Mouse (Mus musculus) layer of hippocampus, postnatal 25 days (tissue): ENCODE measurements around the gene Gm4027. TPM values are rescaled to one million over a fixed set of nuclear protein-coding genes. Genes with fewer than 3 reads are reported as not detected.
"Not testable (repeated sequence)": the region's sequence is repeated elsewhere in the genome, so short reads cannot be mapped to it uniquely, and the experiment has no call there.

ENCODE experiments used
- DNase-seq, 2 experiments: peaks; one replicate each; pipeline ENCODE4 v3.0.0; 2022; ENCODE audit warnings: mixed read lengths in 2 of 2, low spot score in 1 of 2; ENCODE audit errors: extremely low spot score in 1 of 2
- total RNA-seq, 2 experiments: library from RNA; stranded (reverse); gene quantifications; 2 replicates each; pipeline ENCODE4 v1.2.3; 2021

The Gm4027 gene
- total RNA-seq = not detected

GRCm38 (mm10) chr12:87618569-87618968 lies at the start of gene Gm4027:
Gm4027 (plus strand) TSS chr12:87618869.
- DNase-seq = not testable (repeated sequence)

GRCm38 (mm10) chr12:87601388-87601787 lies 17.3 kb upstream of the Gm4027 start:
- not testable (repeated sequence) for DNase-seq

DNA sequence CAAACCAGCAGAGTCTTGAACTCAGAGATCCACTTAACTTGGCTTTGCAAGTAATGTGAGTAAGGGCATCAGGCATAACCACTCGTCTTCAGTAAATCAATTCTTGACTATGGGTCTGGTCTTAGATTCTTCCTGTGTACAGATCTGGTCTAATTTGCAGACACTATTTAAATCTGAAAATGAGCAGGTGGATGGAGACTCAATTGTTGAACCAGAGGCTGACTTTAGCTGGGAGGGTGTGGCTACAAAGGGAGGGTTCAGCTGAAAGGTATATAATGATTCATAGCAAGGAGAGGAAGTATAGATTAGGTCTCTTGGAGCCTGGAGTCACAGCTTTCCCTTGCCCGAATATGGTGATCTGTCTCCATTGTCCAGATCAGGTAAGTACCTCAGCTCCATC lies 16.3 kb upstream of the Gm4027 start, which contains the start of gene Oog1:
Oog1 (plus strand) TSS at position 301 of the 400 bp plus-strand sequence.
- DNase-seq = not testable (repeated sequence)

DNA sequence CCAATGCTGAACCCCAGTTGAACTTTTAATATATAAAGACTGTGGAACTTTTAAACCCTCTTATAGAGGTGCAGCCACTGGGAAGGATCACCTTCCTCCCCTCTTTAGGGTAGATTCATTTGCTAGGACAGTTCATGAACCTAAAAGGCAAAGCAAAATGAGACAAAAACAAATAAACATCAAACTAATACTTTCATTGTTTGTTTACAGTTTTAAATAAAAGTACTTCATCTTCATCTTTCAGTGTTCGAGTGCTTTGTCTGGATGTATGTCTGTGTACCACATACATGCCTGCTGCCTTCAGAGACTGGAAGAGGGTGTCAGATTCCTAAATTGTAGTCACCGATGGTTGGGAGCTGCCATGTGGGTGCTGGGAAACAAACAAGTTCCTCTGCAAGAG lies 25.9 kb downstream of the Gm4027 start, which contains the start of gene Gm16381:
Gm16381 (minus strand) TSS at position 101 of the 400 bp plus-strand sequence.
- not testable (repeated sequence) for DNase-seq

DNA sequence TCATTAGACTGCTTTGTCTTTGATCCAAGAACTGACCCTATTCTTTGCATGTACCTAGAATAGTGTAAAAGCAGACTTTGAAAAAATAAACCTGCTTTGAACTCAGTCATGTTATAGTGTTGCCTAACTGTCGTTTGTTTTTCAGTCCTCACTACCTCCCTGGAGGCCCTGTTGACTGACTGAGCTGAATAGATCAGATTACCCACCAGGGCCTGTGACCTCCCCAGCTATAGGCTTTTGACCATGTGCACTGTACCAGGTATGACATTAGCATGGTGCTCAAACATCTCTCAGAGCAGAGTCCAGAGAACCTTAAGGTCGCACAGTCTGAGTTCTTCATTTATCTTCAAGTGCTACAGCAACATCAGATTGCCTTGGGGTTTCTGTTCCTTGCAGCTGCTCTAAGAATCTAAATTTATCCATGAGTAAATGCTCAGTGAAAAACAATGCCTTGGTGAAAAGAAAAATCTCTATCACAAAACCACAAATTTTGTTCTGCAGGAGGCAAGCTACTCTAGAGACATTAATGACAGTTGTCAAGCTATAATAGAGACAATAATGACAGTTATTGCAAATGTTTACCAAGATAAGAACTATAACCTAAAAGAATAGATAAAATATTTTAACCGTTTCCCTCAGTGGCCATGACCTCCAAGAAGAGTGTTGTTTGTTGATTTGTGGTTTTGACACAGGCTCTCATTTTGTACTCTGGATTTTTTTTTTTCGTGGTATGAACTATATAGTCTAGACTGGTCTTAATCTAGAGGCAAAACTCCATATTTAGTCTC lies 34.4 kb downstream of the Gm4027 start:
- DNase-seq = not testable (repeated sequence)

Other genes with a start within 250 kb of the Gm4027 start
- 10 to 100 TPM; 30.8 to 41.6 TPM for gene Sptlc2, start 230.5 kb upstream of the Gm4027 start, total RNA-seq
- 100 to 1,000 TPM in 1 of 2 experiments, 10 to 100 TPM in 1; 98.9 to 101 TPM for gene Slirp, start 175.0 kb upstream of the Gm4027 start, total RNA-seq
- gene Alkbh1, start 174.9 kb upstream of the Gm4027 start, total RNA-seq = 10 to 100 TPM; 17.3 to 20.9 TPM
- gene Snw1, start 146.6 kb upstream of the Gm4027 start, total RNA-seq = 10 to 100 TPM; 60.3 to 68.2 TPM
- gene Gm5788, start 124.1 kb upstream of the Gm4027 start, total RNA-seq = not detected
- not detected for gene Gm8300, start 104.6 kb upstream of the Gm4027 start, total RNA-seq
- gene Oog1, start 16.2 kb upstream of the Gm4027 start, total RNA-seq = not detected
- not detected for gene Gm16381, start 25.8 kb downstream of the Gm4027 start, total RNA-seq
- not detected for gene Gm21319, start 156.9 kb downstream of the Gm4027 start, total RNA-seq
- gene Gm21936, start 176.6 kb downstream of the Gm4027 start, total RNA-seq = not detected
- gene BB287469, start 197.7 kb downstream of the Gm4027 start, total RNA-seq = not detected
- gene Gm2001, start 223.5 kb downstream of the Gm4027 start, total RNA-seq = not detected